Mouse (Mus musculus) hindbrain, embryonic 14.5 days (tissue): Measurements from ENCODE around the gene Upp2. TPM values are rescaled to one million over a fixed set of nuclear protein-coding genes. Genes with fewer than 3 reads are reported as not detected.
A peak's percentile ranks its signal among the peaks of the same experiment; 100 is the strongest.

Experiments used
- ATAC-seq: fragments of 200-750 bp; cut with Nextera tagmentation; 2 replicates; pipeline ENCODE4 v1.8.0; 2017; ENCODE audit warnings: moderate number of reproducible peaks, mild to moderate bottlenecking, moderate TSS enrichment, moderate library complexity; ENCODE audit not compliant: low FRiP score
- DNase-seq: peaks from one replicate; pipeline ENCODE4 v3.0.0-alpha.2; 2015; ENCODE audit warnings: low spot score
- H3K27ac ChIP-seq: fragments of 300-500 bp; sonication (generic); 2 replicates; pipeline ENCODE4 v1.5.1; 2014; ENCODE audit warnings: mild to moderate bottlenecking, moderate library complexity
- H3K27me3 ChIP-seq: fragments of 300-500 bp; sonication (generic); 2 replicates; pipeline ENCODE4 v1.6.1; 2014; ENCODE audit warnings: mild to moderate bottlenecking, low read length, mixed read lengths; ENCODE audit not compliant: control insufficient read depth, insufficient read depth
- H3K36me3 ChIP-seq: fragments of 300-500 bp; sonication (generic); replicated peaks from 2 replicates; pipeline ENCODE4 v1.6.1; 2014; ENCODE audit not compliant: control insufficient read depth, insufficient read depth
- H3K4me1 ChIP-seq: fragments of 300-500 bp; sonication (generic); replicated peaks from 2 replicates; pipeline ENCODE4 v1.6.1; 2014; ENCODE audit warnings: antibody characterized with exemption, low read length, mixed read lengths; ENCODE audit not compliant: control insufficient read depth, insufficient read depth
- H3K4me2 ChIP-seq: fragments of 300-500 bp; sonication (generic); replicated peaks from 2 replicates; pipeline ENCODE4 v1.6.1; 2014; ENCODE audit warnings: mild to moderate bottlenecking, moderate library complexity
- H3K4me3 ChIP-seq: fragments of 300-500 bp; sonication (generic); replicated peaks from 2 replicates; pipeline ENCODE4 v1.5.1; 2014; ENCODE audit warnings: mild to moderate bottlenecking, low read length
- H3K9ac ChIP-seq: fragments of 300-500 bp; sonication (generic); 2 replicates; pipeline ENCODE4 v1.6.1; 2014
- H3K9me3 ChIP-seq: fragments of 300-500 bp; sonication (generic); 2 replicates; pipeline ENCODE4 v1.6.1; 2016; ENCODE audit warnings: low read length; ENCODE audit not compliant: control insufficient read depth
- whole genome bisulfite sequencing: fragments of 180-500 bp; shearing (Covaris S2); extraction: QIAGEN DNeasy Blood & Tissue Kit; methylation state at CpG from one replicate; pipeline ENCODE4 v1.1.7; 2014; 5-methylcytosine and 5-hydroxymethylcytosine counted together
- polyA plus RNA-seq: library from polyadenylated mRNA; unstranded; fragments of >200 nt; fragmentation: Nextera tagmentation; extraction: Ambion mirVana; gene quantifications from 2 replicates; pipeline ENCODE4 v1.2.1, GENCODE M21; 2014

The Upp2 gene
- polyA plus RNA-seq, 1 experiment from 2014 or later, result 16.1 TPM

DNA sequence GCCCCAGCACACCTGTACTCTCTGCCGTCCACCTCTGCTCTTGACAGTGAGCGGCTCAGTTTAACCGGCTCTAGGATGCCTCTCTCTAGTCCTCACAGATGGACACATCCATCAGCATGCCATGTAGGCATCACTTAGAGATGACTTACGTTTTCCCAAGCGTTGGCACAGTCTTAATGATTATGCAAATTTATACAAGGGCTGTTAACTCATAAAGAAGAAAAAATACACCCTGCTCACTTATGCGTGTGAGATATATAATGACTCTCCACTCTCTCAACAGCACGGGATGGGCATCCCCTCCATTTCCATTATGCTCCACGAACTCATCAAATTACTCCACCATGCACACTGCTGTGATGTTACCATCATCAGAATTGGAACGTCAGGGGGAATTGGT, 206.7 kb downstream of the Upp2 start:
- no peak for DNase-seq
- no peaks in the 10 kb centered on the region; the same call in 1 of the 2 replicates for H3K4me1 ChIP-seq
- no peaks in the 10 kb centered on the region for H3K27me3 ChIP-seq
- H3K4me3 ChIP-seq, result no peak overlapping the region
- 53% methylated on average over 9 of the region's 9 CpGs for WGBS
- ATAC-seq, result peak; percentile 82
- no peak overlapping the region for H3K9ac ChIP-seq
- no peak overlapping the region for H3K27ac ChIP-seq
- H3K4me2 ChIP-seq, result no peak overlapping the region
- no peaks in the 10 kb centered on the region for H3K9me3 ChIP-seq
- no peaks in the 10 kb centered on the region for H3K36me3 ChIP-seq

DNA sequence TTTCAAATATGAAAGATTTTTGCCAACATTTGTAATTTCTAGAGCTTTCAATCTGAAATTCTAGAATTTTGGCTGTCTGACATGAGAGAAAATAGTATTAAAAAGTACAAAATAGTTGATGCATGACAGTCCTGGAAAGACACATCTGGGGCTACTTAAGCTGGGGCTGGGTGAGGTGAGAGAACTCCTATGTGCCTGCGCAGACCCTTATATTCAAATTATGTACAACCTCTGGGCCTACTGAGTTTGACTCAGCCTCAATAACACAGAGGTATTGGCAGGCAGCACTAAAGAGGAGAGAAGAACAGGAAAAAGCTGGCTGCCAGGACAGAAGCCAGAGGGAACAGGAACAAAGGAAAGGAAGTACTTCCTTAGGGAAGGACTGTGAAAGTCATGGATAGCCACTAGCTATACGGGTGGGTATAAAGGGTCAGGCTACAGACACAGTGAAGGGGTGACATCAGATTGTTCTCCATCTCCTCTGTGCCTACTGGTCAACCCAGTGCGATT, 211.9 kb downstream of the Upp2 start:
- H3K27ac ChIP-seq, result no peak overlapping the region
- no peaks in the 10 kb centered on the region; the same call in 1 of the 2 replicates for H3K4me1 ChIP-seq
- no peak overlapping the region for H3K9ac ChIP-seq
- H3K4me3 ChIP-seq, result no peak overlapping the region
- H3K27me3 ChIP-seq, result no peaks in the 10 kb centered on the region
- DNase-seq, result no peak
- no peak overlapping the region for H3K4me2 ChIP-seq
- peak; percentile 39; the same call in 1 of the 2 replicates for ATAC-seq
- no peaks in the 10 kb centered on the region for H3K36me3 ChIP-seq
- 90% methylated on average over 3 of the region's 3 CpGs for WGBS
- H3K9me3 ChIP-seq, result no peaks in the 10 kb centered on the region

DNA sequence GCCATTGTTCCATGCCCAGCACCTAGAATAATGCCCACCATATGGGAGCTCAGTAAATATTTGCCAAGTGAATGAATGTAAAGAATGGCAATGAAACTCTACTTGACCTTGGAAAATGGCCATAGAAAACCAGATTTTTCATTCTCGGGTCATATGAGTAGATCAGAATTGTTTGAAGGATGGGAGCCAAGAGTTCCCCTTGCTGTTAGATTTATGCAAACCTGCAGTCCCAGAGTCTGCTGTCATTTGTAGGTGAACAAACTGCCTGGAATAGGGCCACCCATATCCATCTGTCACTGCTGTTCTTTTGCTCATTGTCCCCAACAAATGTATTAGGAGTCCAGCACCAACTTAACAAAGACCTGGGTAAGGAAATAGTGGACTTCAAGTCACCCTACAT, 216.4 kb downstream of the Upp2 start:
- 52% methylated on average over 1 of the region's 1 CpGs for WGBS
- no peaks in the 10 kb centered on the region for H3K36me3 ChIP-seq
- no peak overlapping the region for H3K4me3 ChIP-seq
- H3K27ac ChIP-seq, result no peak overlapping the region
- H3K9ac ChIP-seq, result no peak overlapping the region
- no peak overlapping the region for H3K4me2 ChIP-seq
- DNase-seq (no peak), ATAC-seq (no peak)
- H3K9me3 ChIP-seq, result no peaks in the 10 kb centered on the region
- H3K4me1 ChIP-seq, result no peaks in the 10 kb centered on the region
- no peaks in the 10 kb centered on the region for H3K27me3 ChIP-seq

DNA sequence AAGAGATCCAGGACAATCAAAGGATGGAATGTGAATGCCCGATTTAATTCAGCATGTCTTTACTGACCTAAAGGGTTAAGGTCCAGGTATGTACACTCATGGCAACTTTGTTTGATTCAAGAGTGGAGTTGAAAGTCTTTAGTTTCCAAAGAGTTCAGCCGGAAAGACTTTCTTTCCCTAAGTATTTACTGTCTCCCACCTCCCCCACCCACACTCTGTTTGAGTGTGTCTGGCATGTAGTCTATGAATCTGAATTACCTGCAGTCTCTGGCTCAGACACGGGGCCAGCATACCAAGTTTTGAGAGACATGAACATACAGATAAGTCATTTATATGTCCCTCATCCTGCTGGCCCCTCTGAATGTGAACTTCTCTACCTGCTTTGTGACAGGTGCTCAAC, 219.1 kb downstream of the Upp2 start:
- H3K4me2 ChIP-seq, result no peak overlapping the region
- 90% methylated on average over 3 of the region's 3 CpGs for WGBS
- DNase-seq, result no peak

DNA sequence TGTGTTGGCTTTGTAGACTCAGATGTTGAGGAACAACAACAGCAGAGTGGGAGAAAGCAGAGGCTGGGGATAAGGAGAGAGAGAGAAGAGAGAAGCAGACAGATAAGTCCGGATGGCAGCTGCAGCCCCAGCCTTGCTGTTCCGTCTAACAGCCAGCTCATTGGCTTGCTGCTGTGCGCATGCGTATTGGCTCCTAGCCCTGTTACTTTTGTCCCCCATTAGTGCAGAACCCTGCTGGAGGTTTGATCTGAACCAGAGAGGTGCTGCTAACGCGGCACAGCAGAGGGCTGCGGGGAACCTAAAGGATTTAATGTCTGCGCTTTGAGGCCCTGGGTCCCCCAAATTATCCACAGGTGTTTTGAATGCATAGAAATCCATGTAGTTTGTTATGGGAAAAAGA, 219.6 kb downstream of the Upp2 start:
- H3K27me3 ChIP-seq, result no peaks in the 10 kb centered on the region
- H3K4me2 ChIP-seq, result no peak overlapping the region
- ATAC-seq, result no peak
- no peak overlapping the region for H3K27ac ChIP-seq
- no peaks in the 10 kb centered on the region for H3K36me3 ChIP-seq
- no peak for DNase-seq
- WGBS, result 71% methylated on average over 8 of the region's 8 CpGs
- H3K4me1 ChIP-seq, result no peaks in the 10 kb centered on the region
- H3K9me3 ChIP-seq, result no peaks in the 10 kb centered on the region
- H3K9ac ChIP-seq, result no peak overlapping the region
- H3K4me3 ChIP-seq, result no peak overlapping the region

More for the DNA sequence above, 219.1 kb downstream of the Upp2 start:
- no peak for ATAC-seq
- H3K9me3 ChIP-seq, result no peaks in the 10 kb centered on the region
- H3K27me3 ChIP-seq, result no peaks in the 10 kb centered on the region
- no peaks in the 10 kb centered on the region for H3K4me1 ChIP-seq
- H3K9ac ChIP-seq, result no peak overlapping the region
- H3K27ac ChIP-seq, result no peak overlapping the region
- H3K36me3 ChIP-seq, result no peaks in the 10 kb centered on the region
- no peak overlapping the region for H3K4me3 ChIP-seq

DNA sequence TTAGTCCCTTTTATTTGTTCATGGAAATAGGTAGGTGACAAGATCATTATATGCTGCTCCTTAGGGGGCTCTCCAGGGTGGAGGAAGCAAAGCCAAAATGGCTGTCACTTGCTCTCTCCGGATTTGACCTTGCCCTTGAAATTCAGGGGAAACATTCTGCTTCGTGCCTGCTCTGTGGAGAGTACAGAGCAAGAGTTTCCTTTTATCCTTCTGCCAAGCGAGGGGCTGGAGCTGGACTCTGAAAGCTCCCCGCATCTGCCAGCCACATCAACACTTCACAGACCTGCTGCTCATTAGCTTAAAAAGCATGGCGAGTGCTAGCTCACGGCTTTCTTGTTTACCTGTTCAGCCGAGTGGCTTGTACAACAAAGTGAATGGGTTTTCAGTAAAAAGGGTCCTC, 220.3 kb downstream of the Upp2 start:
- ATAC-seq (no peak), DNase-seq (no peak)
- Histone ChIP-seq H3K4me1 (no peaks in the 10 kb centered on the region), H3K9ac (no peak overlapping the region), H3K27me3 (no peaks in the 10 kb centered on the region), H3K27ac (no peak overlapping the region), H3K4me2 (no peak overlapping the region), H3K36me3 (no peaks in the 10 kb centered on the region), H3K9me3 (no peaks in the 10 kb centered on the region), H3K4me3 (no peak overlapping the region)
- 53% methylated on average over 7 of the region's 7 CpGs for WGBS

DNA sequence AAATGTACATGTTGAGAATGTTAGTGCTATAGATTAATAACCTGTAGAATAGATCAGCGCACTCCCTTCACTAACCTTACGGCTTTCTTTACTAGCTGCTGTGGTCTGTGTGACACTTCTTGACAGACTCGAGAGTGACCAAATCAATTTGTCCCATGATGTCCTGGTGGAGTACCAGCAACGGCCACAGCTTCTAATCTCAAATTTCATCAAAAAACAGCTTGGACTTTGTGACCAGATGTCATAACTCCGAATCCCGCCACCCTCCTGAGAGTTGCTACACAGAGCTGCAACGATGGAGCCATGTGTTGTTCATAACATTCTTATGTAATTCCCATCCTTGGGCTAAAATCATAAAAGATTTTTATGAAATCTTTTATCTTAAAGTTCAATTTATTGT, 222.8 kb downstream of the Upp2 start:
- Histone ChIP-seq H3K27me3 (no peaks in the 10 kb centered on the region), H3K4me1 (no peaks in the 10 kb centered on the region), H3K9ac (no peak overlapping the region), H3K27ac (no peak overlapping the region), H3K4me3 (no peak overlapping the region), H3K4me2 (no peak overlapping the region), H3K9me3 (no peaks in the 10 kb centered on the region), H3K36me3 (no peaks in the 10 kb centered on the region)
- no peak for DNase-seq
- 88% methylated on average over 7 of the region's 7 CpGs for WGBS
- no peak for ATAC-seq

DNA sequence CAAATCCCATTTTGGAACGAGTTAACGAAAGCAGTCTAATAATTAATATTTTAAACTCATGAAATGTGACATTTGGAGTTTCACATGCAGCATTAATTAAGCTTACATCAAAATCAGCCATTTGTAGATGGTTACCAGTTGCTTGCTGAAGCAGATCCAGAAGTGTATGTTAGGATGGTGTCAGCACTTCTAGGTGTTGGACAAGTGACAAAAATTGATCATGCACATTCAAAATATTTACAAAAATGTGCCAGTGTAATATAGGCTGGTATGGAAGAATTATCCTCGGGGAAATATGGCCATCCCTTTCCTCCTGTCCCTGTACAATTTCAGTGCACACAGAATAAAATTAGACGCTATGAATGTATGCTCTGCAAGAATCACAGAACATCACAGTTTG, 223.3 kb downstream of the Upp2 start:
- no peak for ATAC-seq
- no peak overlapping the region for H3K4me2 ChIP-seq
- no peaks in the 10 kb centered on the region for H3K4me1 ChIP-seq
- H3K27me3 ChIP-seq, result no peaks in the 10 kb centered on the region
- H3K9ac ChIP-seq, result no peak overlapping the region
- no peak overlapping the region for H3K27ac ChIP-seq
- DNase-seq, result no peak
- no peak overlapping the region for H3K4me3 ChIP-seq
- WGBS, result 91% methylated on average over 4 of the region's 4 CpGs
- no peaks in the 10 kb centered on the region for H3K36me3 ChIP-seq
- no peaks in the 10 kb centered on the region for H3K9me3 ChIP-seq

DNA sequence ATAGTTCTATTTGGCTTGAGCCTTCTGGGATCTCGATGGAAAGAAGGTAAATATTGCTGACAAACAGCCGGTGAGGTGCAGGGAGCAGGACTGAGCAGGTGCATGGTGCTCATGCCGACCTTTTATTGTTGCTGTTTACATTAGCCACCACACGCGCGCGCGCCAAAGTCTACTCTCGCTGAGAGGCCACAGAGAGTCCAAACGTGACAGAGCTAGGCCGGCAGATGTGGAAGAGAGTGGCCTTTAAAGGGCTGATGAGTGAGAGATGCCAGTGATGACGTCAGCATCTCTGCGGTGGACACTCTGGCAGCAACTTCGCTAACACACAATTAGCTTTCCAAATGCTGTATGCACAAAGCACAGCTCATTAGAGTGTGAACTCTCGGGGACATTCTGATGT, 227.4 kb downstream of the Upp2 start:
- DNase-seq (no peak), ATAC-seq (no peak)
- H3K36me3 ChIP-seq, result no peaks in the 10 kb centered on the region
- no peak overlapping the region for H3K4me2 ChIP-seq
- H3K9me3 ChIP-seq, result no peaks in the 10 kb centered on the region
- no peak overlapping the region for H3K27ac ChIP-seq
- no peak overlapping the region for H3K9ac ChIP-seq
- WGBS, result 86% methylated on average over 15 of the region's 15 CpGs
- no peaks in the 10 kb centered on the region for H3K4me1 ChIP-seq
- no peaks in the 10 kb centered on the region for H3K27me3 ChIP-seq
- no peak overlapping the region for H3K4me3 ChIP-seq

DNA sequence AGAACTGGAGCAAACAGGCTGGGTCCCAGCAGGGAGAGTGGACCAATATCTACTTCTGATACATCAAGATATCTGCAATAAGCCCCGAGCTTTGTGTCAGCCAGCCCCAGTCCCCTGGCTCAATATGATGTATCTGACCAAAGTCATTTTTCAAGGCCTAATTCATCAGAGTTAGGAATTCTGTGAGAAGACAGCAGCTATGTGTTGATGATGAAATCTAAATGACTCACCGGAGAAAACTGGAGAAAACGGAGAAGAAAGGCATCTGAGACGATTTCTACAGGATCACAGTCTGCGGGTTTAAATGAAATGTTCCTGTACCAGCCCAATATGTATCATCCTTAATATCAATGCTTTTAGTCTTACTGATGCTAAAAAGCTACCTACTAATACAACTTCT, 228.3 kb downstream of the Upp2 start:
- DNase-seq (no peak), ATAC-seq (no peak)
- Histone ChIP-seq H3K9me3 (no peaks in the 10 kb centered on the region), H3K9ac (no peak overlapping the region), H3K27me3 (no peaks in the 10 kb centered on the region), H3K4me2 (no peak overlapping the region), H3K36me3 (no peaks in the 10 kb centered on the region), H3K4me1 (no peaks in the 10 kb centered on the region), H3K27ac (no peak overlapping the region), H3K4me3 (no peak overlapping the region)
- WGBS, result 90% methylated on average over 5 of the region's 5 CpGs
